Mouse (Mus musculus) cortical plate, adult 2 months (tissue): ENCODE measurements around the gene Lig3.

ENCODE experiments used
- CTCF ChIP-seq: fragments of 200-500 bp; IDR thresholded peaks from 2 replicates; pipeline ENCODE4 v1.5.1; 2011; ENCODE audit warnings: mild to moderate bottlenecking, control low read depth, low read length; ENCODE audit not compliant: insufficient read depth; ENCODE audit errors: extremely low read depth
- POLR2A ChIP-seq: fragments of 200-500 bp; IDR thresholded peaks from 2 replicates; pipeline ENCODE4 v1.6.1; 2011; ENCODE audit warnings: mild to moderate bottlenecking, low read length, control low read depth; ENCODE audit not compliant: insufficient read depth; ENCODE audit errors: extremely low read depth

GRCm38 (mm10) chr11:82852115-82852514 is 71.2 kb downstream of the Lig3 start:
- TF ChIP-seq CTCF (no peak), POLR2A (no peak)
